Mouse (Mus musculus): ENCODE measurements around the gene Rbm4. TPM values are rescaled to one million over a fixed set of nuclear protein-coding genes. Genes with fewer than 3 reads are reported as not detected.
"Not testable (repeated sequence)": the region's sequence is repeated elsewhere in the genome, so short reads cannot be mapped to it uniquely, and the experiment has no call there.

The Rbm4 gene
- polyA plus RNA-seq, 1 experiment from 2014 or later, result 67.2 TPM

- Histone ChIP-seq H3K9ac (replicated peaks) (peak overlapping the region; percentile 73), H3K4me1 (peaks cover 52% of the 10 kb centered on the region), H3K27me3 (replicated peaks) (no peaks in the 10 kb centered on the region), H3K27ac (replicated peaks) (peak overlapping the region; percentile 87), H3K4me2 (peak overlapping the region; percentile 92), H3K36me3 (peaks cover 12% of the 10 kb centered on the region), H3K9me3 (replicated peaks) (no peaks in the 10 kb centered on the region), H3K4me3 (replicated peaks) (peak overlapping the region; percentile 81)
- peak; percentile 55 for ATAC-seq (ENCODE audit: low FRiP score)
- 2% methylated on average over 16 of the region's 16 CpGs for WGBS
These were observed 345 bp downstream of the Rbm4 start for GRCm38 (mm10) chr19:4793281-4793830.

GRCm38 (mm10) chr19:4786313-4786712 is 7.4 kb downstream of the Rbm4 start:
- Histone ChIP-seq H3K9me3 (replicated peaks) (no peaks in the 10 kb centered on the region), H3K4me2 (no peak overlapping the region), H3K27ac (replicated peaks) (no peak overlapping the region), H3K9ac (replicated peaks) (no peak overlapping the region), H3K4me3 (replicated peaks) (no peak overlapping the region), H3K36me3 (peaks cover 66% of the 10 kb centered on the region), H3K27me3 (replicated peaks) (no peaks in the 10 kb centered on the region), H3K4me1 (peaks cover 56% of the 10 kb centered on the region)
- WGBS, result 98% methylated on average over 2 of the region's 2 CpGs
- no peak for ATAC-seq (ENCODE audit: low FRiP score)

GRCm38 (mm10) chr19:4785206-4785605 is 8.5 kb downstream of the Rbm4 start:
- peaks cover 58% of the 10 kb centered on the region for H3K36me3 ChIP-seq
- no peak for ATAC-seq (ENCODE audit: low FRiP score)
- no peak overlapping the region for H3K9ac ChIP-seq (replicated peaks)
- 87% methylated on average over 7 of the region's 7 CpGs for WGBS
- H3K4me2 ChIP-seq, result no peak overlapping the region
- no peaks in the 10 kb centered on the region for H3K9me3 ChIP-seq (replicated peaks)
- H3K4me1 ChIP-seq, result peaks cover 45% of the 10 kb centered on the region
- H3K27ac ChIP-seq (replicated peaks), result no peak overlapping the region
- H3K27me3 ChIP-seq (replicated peaks), result no peaks in the 10 kb centered on the region
- no peak overlapping the region for H3K4me3 ChIP-seq (replicated peaks)

- Histone ChIP-seq H3K36me3 (peaks cover 60% of the 10 kb centered on the region), H3K27me3 (replicated peaks) (no peaks in the 10 kb centered on the region), H3K4me2 (no peak overlapping the region), H3K4me1 (peaks cover 24% of the 10 kb centered on the region), H3K9ac (replicated peaks) (no peak overlapping the region), H3K9me3 (replicated peaks) (no peaks in the 10 kb centered on the region), H3K4me3 (replicated peaks) (no peak overlapping the region), H3K27ac (replicated peaks) (no peak overlapping the region)
- ATAC-seq (ENCODE audit: low FRiP score), result no peak
- 92% methylated on average over 2 of the region's 2 CpGs for WGBS
These were observed 10.8 kb downstream of the Rbm4 start for GRCm38 (mm10) chr19:4782891-4783290.

- no peak for ATAC-seq (ENCODE audit: low FRiP score)
- peaks cover 66% of the 10 kb centered on the region for H3K36me3 ChIP-seq
- no peak overlapping the region for H3K4me3 ChIP-seq (replicated peaks)
- WGBS, result 85% methylated on average over 3 of the region's 3 CpGs
- no peak overlapping the region for H3K9ac ChIP-seq (replicated peaks)
- no peak overlapping the region for H3K4me2 ChIP-seq
- H3K9me3 ChIP-seq (replicated peaks), result no peaks in the 10 kb centered on the region
- H3K27ac ChIP-seq (replicated peaks), result no peak overlapping the region
- no peaks in the 10 kb centered on the region for H3K27me3 ChIP-seq (replicated peaks)
- H3K4me1 ChIP-seq, result no peaks in the 10 kb centered on the region
These were observed 20.9 kb downstream of the Rbm4 start for GRCm38 (mm10) chr19:4772785-4773184.

- ATAC-seq (ENCODE audit: low FRiP score), result no peak
- H3K36me3 ChIP-seq, result peaks cover 68% of the 10 kb centered on the region
- no peak overlapping the region for H3K4me3 ChIP-seq (replicated peaks)
- peaks cover 18% of the 10 kb centered on the region for H3K4me1 ChIP-seq
- no peak overlapping the region for H3K9ac ChIP-seq (replicated peaks)
- no peak overlapping the region for H3K27ac ChIP-seq (replicated peaks)
- 83% methylated on average over 10 of the region's 12 CpGs for WGBS
- H3K27me3 ChIP-seq (replicated peaks), result no peaks in the 10 kb centered on the region
- H3K4me2 ChIP-seq, result no peak overlapping the region
- H3K9me3 ChIP-seq (replicated peaks), result no peaks in the 10 kb centered on the region
These were observed 26.1 kb downstream of the Rbm4 start for GRCm38 (mm10) chr19:4767507-4768148.

GRCm38 (mm10) chr19:4762876-4763275 is 30.8 kb downstream of the Rbm4 start:
- ATAC-seq (ENCODE audit: low FRiP score), result no peak
- Histone ChIP-seq H3K27me3 (replicated peaks) (no peaks in the 10 kb centered on the region), H3K36me3 (peaks cover 38% of the 10 kb centered on the region), H3K4me2 (no peak overlapping the region), H3K9ac (replicated peaks) (no peak overlapping the region), H3K27ac (replicated peaks) (no peak overlapping the region), H3K9me3 (replicated peaks) (no peaks in the 10 kb centered on the region), H3K4me3 (replicated peaks) (no peak overlapping the region), H3K4me1 (peaks cover 55% of the 10 kb centered on the region)
- WGBS, result 70% methylated on average over 1 of the region's 1 CpGs

- peak overlapping the region; percentile 13; the same call in 1 of the 2 replicates for H3K4me2 ChIP-seq
- H3K9me3 ChIP-seq (replicated peaks); H3K27me3 ChIP-seq (replicated peaks); H3K9ac ChIP-seq (replicated peaks); ATAC-seq (ENCODE audit: low FRiP score); H3K4me3 ChIP-seq (replicated peaks); H3K27ac ChIP-seq (replicated peaks): not testable (repeated sequence)
- H3K4me1 ChIP-seq, result peaks cover 62% of the 10 kb centered on the region
- H3K36me3 ChIP-seq, result peaks cover 28% of the 10 kb centered on the region
- 91% methylated on average over 8 of the region's 8 CpGs for WGBS
These were observed 33.2 kb downstream of the Rbm4 start for GRCm38 (mm10) chr19:4760544-4760943.

- ATAC-seq (ENCODE audit: low FRiP score), result no peak
- Histone ChIP-seq H3K4me3 (replicated peaks) (peak overlapping the region; percentile 79), H3K9ac (replicated peaks) (peak overlapping the region; percentile 86), H3K4me1 (peaks cover 43% of the 10 kb centered on the region), H3K4me2 (peak overlapping the region; percentile 74), H3K36me3 (peaks cover 15% of the 10 kb centered on the region), H3K27me3 (replicated peaks) (no peaks in the 10 kb centered on the region), H3K27ac (replicated peaks) (peak overlapping the region; percentile 98), H3K9me3 (replicated peaks) (no peaks in the 10 kb centered on the region)
- WGBS, result 1% methylated on average over 9 of the region's 9 CpGs
These were observed 36.8 kb downstream of the Rbm4 start for GRCm38 (mm10) chr19:4756921-4757320.

- H3K36me3 ChIP-seq, result peaks cover 18% of the 10 kb centered on the region
- no peaks in the 10 kb centered on the region for H3K9me3 ChIP-seq (replicated peaks)
- H3K4me3 ChIP-seq (replicated peaks), result peak within 1 kb of the TSS; percentile 79
- H3K27ac ChIP-seq (replicated peaks), result peak within 1 kb of the TSS; percentile 98
- under 1% methylated on average over 64 of the region's 65 CpGs for WGBS
- peak within 1 kb of the TSS; percentile 86 for H3K9ac ChIP-seq (replicated peaks)
- peaks cover 42% of the 10 kb centered on the region for H3K4me1 ChIP-seq
- peak; percentile 97 for ATAC-seq (ENCODE audit: low FRiP score)
- peak within 1 kb of the TSS; percentile 85 for H3K4me2 ChIP-seq
- H3K27me3 ChIP-seq (replicated peaks), result no peaks in the 10 kb centered on the region
These were observed 37.3 kb downstream of the Rbm4 start, which contains the start of gene Rbm4b for GRCm38 (mm10) chr19:4756193-4756911. Gene Rbm4b, plus strand, starts transcription at chr19:4756497.

- peak overlapping the region; percentile 74 for H3K4me2 ChIP-seq
- 0% methylated on average over 10 of the region's 10 CpGs for WGBS
- peaks cover 25% of the 10 kb centered on the region for H3K36me3 ChIP-seq
- peaks cover 35% of the 10 kb centered on the region for H3K4me1 ChIP-seq
- H3K9me3 ChIP-seq (replicated peaks), result no peaks in the 10 kb centered on the region
- peak overlapping the region; percentile 98 for H3K27ac ChIP-seq (replicated peaks)
- H3K9ac ChIP-seq (replicated peaks), result peak overlapping the region; percentile 54
- peak; percentile 83 for ATAC-seq (ENCODE audit: low FRiP score)
- peak overlapping the region; percentile 79 for H3K4me3 ChIP-seq (replicated peaks)
- no peaks in the 10 kb centered on the region for H3K27me3 ChIP-seq (replicated peaks)
These were observed 38.0 kb downstream of the Rbm4 start for GRCm38 (mm10) chr19:4755565-4756192.
